Mouse (Mus musculus) ES-Bruce4 (cell line): ENCODE data around the gene Nsg2.

ENCODE experiments used
- CTCF ChIP-seq: IDR thresholded peaks from one replicate; pipeline ENCODE4 v1.8.1; 2011; ENCODE audit warnings: low read depth, low read length
- EP300 ChIP-seq: IDR thresholded peaks from 2 replicates; pipeline ENCODE4 v1.6.1; 2011; ENCODE audit warnings: low read depth, low read length; ENCODE audit not compliant: insufficient read depth
- POLR2A ChIP-seq: IDR thresholded peaks from one replicate; pipeline ENCODE4 v1.8.1; 2011; ENCODE audit warnings: low read length; ENCODE audit not compliant: insufficient read depth

GRCm38 (mm10) chr11:31963993-31964392 lies 36.3 kb upstream of the Nsg2 start:
- no peak for TF ChIP-seq EP300
- TF ChIP-seq CTCF: no peak
- TF ChIP-seq POLR2A: no peak
